Mouse (Mus musculus): ENCODE results near the gene Slc9a8.

Gene Slc9a8

DNA sequence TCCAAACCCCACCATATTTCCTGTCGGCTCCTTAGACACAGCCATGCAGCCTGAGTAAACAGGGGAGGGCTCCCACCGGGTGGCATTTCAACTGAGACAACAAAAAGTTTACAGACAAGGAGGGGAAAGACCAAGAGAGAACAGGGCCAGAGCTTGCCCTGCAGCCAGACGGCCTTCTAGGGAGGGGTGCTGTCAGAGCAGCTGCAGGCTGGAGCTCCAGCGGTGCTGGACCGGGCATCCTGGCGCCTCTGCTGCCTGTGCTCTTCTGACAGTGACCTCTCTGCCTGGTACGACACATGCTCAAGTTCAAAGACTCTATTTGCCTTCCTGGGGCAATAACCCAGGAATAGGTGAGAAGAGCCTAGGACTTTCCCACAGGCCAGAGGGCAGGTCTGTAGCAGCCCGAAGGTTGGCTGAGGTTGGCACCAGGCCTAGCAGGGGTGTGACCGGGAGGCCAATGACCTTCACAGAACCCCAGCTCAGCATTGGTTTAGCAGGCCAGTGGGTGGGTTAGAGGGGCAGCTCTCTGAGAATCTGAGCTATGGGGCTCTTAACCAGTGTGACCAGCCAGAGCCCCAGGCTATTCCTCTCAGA, 5.4 kb upstream of the Slc9a8 start:
- DNase-seq (ENCODE audit: low read depth, low spot score) = no peak

DNA sequence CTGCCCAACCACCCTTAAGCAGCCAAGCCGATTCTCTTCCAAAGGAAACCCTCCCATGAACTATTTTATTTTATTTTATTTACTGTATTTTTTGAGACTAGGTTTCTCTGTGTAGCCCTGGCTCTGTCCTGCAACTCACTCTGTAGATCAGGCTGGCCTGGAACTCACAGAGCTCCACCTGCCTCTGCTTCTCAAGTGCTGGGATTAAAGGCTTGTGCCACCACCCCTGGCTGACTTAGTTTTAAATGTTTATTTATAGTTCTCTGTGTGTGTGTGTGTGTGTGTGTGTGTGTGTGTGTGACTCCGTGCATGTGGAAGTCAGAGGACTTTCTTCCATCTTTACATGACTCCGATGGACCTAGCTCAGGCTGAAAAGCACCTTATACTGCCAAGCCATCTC, 4.5 kb upstream of the Slc9a8 start:
- DNase-seq (ENCODE audit: low read depth, low spot score) = no peak

- peak; percentile 73 for DNase-seq (ENCODE audit: low read depth, low spot score)
These were observed 3.8 kb upstream of the Slc9a8 start for GRCm38 (mm10) chr2:167417694-167418093.

DNA sequence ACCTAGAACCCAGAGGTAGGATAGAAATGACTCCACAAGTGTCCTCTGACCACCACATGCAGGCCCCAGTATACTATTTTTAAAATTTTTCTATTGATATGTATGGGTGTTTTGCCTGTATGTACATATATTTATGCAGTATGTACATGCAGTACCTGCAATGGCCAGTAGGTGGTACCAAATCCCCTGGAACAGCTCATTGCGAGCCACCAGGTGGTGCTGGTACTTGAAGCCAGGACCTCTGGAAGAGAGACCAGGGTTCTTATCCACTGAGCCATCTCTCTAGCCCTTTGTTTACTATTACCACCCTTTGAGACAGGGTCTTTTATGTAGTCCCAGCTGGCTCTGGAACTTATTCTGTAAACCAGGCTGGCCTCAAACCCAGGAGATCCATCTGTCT, 2.3 kb upstream of the Slc9a8 start:
- DNase-seq (ENCODE audit: low read depth, low spot score) = peak; percentile 89

GRCm38 (mm10) chr2:167420811-167421241, 686 bp upstream of the Slc9a8 start:
- DNase-seq (ENCODE audit: low read depth, low spot score) = no peak

DNA sequence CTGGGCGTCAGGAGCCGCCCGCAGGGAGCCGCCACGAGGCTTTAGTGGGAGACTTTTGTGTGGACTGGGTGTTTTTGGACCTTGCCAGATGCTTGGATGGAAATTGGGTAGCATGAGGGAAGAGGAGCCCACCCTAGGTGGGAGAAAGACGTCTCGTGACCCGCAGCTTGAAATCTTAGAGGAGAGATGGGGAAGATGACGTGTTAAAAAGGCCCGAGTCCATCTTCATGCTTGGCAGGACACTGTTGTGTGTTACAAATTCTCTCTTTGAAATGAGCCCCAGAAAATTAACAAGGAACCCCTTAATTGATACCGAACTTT, 598 bp downstream of the Slc9a8 start:
- DNase-seq (ENCODE audit: low read depth, low spot score) = no peak

- DNase-seq (ENCODE audit: low read depth, low spot score) = no peak
These were observed 1.6 kb downstream of the Slc9a8 start for GRCm38 (mm10) chr2:167423031-167423611.

GRCm38 (mm10) chr2:167424040-167424439, 2.5 kb downstream of the Slc9a8 start:
- DNase-seq (ENCODE audit: low read depth, low spot score) = no peak

DNA sequence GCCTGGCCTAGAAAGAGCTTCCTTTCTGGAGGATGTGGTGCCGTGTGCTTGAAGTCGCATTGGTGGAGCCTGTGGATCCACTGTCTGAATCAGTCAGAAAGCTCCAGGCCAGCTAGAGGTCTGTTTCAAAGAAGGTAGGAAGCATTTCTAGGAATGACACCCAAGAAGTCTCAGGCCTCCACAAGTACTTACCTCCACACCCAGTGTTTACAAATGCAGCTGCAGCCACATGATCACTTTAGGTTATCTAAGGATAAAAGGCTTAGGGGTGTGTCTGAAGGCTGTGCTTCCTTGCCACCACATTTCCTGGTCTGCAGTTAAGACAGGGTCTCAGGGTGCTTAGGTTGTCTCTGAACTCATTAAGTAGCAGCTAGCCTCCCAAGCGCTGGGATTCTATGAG, 3.0 kb downstream of the Slc9a8 start:
- no peak for DNase-seq (ENCODE audit: low read depth, low spot score)

DNA sequence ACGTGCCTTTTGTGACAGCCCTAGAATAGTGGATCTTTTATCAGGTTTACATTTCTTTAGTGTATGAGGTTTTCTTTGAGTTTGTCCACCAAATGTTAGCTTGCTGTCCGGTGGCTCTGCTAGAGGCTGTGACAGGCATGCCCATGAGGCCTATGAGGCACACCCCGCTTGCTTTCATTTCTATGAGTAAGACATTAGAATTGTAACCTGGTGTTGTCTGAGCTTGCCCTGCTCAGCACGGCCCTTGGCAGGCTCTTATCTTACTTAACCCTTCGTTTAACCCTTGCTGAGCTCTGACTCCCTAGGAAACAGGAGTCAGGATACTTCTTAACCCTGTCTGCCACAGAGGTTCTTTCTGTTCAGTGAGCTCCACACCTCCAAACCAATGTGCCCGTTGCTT, 3.9 kb downstream of the Slc9a8 start:
- no peak for DNase-seq (ENCODE audit: low read depth, low spot score)

GRCm38 (mm10) chr2:167429596-167429995, 8.1 kb downstream of the Slc9a8 start:
- peak; percentile 42 for DNase-seq (ENCODE audit: low read depth, low spot score)

DNA sequence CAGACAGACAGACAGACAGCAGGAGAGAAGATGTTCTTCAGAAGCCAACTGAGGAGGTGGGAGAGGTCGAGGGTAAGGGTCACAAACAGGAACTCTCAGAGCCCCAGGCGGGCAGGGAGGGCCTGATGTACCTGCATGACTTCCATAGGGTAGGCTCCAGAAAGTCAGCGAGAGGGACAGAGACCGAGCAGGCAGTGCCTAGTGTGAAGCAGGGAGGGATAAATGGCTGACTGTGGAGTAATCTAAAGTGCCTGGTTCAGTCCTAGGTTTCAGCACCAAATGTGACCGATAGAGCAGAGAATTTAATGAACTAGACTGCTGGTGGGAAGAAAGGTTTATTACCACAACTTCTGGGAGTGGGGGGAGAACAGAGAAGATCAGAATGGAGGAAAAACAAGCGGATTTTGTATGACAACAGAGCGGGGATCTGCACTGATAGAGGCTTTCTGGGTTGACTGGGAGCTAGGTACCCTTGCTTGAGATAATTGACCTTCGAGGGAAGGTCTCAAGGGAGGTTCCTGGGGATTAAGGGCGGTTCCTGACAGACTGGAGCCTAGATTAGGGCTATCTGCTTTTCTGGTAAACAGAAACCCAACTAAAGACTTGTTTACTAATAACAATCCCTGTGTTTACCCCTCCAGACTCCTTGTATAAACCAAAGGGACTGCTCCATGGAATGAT, 9.4 kb downstream of the Slc9a8 start:
- no peak for DNase-seq (ENCODE audit: low read depth, low spot score)

GRCm38 (mm10) chr2:167431418-167431776, 9.9 kb downstream of the Slc9a8 start:
- no peak for DNase-seq (ENCODE audit: low read depth, low spot score)

- no peak for DNase-seq (ENCODE audit: low read depth, low spot score)
These were observed 13.1 kb downstream of the Slc9a8 start for GRCm38 (mm10) chr2:167434570-167434969.

DNA sequence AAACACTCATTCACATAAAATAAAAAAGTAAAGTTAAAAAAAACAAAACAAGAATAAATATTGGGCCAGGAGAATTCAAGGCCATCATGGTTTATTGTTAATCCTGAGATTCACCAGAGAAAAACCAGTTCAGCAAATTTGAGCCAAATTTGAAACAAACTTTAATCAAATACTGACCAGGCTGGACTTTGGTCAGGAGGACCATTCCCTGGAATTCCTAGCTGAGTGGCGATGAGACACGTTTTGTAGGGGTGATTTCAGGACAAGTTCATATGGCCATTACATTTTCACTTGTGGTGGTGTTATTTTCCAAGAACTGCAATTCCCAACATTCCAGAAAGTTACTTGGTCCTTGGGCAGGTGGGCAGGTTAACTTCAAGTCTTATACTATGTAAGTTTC, 14.1 kb downstream of the Slc9a8 start:
- no peak for DNase-seq (ENCODE audit: low read depth, low spot score)

GRCm38 (mm10) chr2:167436371-167436770, 14.9 kb downstream of the Slc9a8 start:
- DNase-seq (ENCODE audit: low read depth, low spot score) = no peak

- DNase-seq (ENCODE audit: low read depth, low spot score) = no peak
These were observed 17.9 kb downstream of the Slc9a8 start for GRCm38 (mm10) chr2:167439422-167439821.

- DNase-seq (ENCODE audit: low read depth, low spot score) = no peak
These were observed 22.1 kb downstream of the Slc9a8 start for GRCm38 (mm10) chr2:167443411-167444193.

DNA sequence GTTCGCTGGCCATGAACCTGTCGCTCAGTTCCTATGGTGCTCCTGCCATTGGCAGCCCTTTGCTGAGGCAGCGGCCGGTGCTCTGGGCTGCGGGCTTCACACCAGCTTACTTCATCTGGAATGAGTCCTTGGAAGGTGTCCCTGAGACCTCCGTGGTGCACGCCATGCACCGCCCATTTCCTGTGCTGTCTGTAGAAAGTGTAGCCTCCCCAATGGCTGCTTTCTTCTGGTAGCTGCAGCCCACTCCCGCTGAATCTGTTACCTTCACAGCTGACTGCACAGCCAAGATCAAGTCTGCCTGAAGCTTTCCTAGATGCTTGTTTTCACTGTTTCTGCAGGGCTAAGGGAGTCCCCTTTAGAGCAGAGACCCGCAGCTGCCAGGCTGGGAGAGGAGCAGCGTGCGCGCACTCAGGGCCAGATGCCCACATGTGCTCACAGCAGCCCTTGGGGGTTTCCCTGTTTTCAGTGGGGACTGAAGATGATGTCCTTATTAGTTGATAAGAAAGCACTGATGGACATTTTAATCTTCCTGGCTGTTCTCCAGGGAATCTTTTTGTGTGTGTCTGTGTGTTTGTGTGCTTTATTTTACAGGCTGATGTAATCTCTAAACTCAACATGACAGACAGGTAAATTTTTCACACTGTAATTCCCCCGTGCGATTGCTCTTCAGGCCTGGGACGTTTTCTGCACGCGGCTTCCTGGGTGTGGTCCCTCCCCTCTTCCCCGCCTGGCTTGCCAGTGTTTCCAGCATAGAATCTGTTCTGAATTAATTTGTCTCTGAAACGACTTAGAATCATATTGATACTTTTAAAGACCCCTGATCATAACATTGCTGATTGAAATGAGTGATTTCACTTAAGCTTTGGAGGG, 24.6 kb downstream of the Slc9a8 start:
- DNase-seq (ENCODE audit: low read depth, low spot score) = peak; percentile 88

- DNase-seq (ENCODE audit: low read depth, low spot score) = no peak
These were observed 25.7 kb downstream of the Slc9a8 start for GRCm38 (mm10) chr2:167447207-167447606.

DNA sequence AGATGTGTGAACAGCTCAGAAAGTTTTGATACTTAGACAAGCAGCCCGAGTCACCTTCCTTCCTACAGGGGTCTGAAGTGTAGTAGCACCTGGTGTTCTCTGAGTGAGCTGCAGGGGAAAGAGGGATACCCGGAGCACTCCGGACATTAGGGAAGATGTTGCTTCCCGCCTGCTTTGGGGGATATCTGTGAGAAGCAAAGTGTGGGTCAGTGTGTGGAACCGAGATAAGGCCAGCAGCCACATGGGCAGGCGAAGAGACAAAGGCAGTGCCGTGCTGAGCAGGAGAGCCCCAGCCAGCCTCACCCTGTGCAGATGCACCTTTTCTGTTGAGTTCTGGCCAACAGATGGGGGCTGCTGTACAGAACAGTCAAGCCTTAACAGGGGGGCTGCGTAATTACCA, 26.1 kb downstream of the Slc9a8 start:
- DNase-seq (ENCODE audit: low read depth, low spot score) = no peak

Measured in A20 (cell line).